Mouse (Mus musculus) neutrophil, adult 5-6 weeks (primary cell): ENCODE data around the gene Pipox. TPM values are rescaled to one million over a fixed set of nuclear protein-coding genes. Genes with fewer than 3 reads are reported as not detected.

Experiments
- ATAC-seq: fragments of 151-379, 151-347 bp; 2 replicates; pipeline ENCODE4 v1.8.0; 2017; ENCODE audit warnings: mild to moderate bottlenecking, moderate TSS enrichment; ENCODE audit not compliant: insufficient number of reproducible peaks, poor library complexity, low FRiP score, severe bottlenecking; ENCODE audit errors: extremely low read depth
- total RNA-seq: library from RNA; stranded (forward); fragments of 200-1000 nt; gene quantifications from 2 replicates; pipeline ENCODE4 v1.2.3, GENCODE M21; 2017

Gene Pipox
- total RNA-seq, 1 experiment from 2014 or later, result not detected

DNA sequence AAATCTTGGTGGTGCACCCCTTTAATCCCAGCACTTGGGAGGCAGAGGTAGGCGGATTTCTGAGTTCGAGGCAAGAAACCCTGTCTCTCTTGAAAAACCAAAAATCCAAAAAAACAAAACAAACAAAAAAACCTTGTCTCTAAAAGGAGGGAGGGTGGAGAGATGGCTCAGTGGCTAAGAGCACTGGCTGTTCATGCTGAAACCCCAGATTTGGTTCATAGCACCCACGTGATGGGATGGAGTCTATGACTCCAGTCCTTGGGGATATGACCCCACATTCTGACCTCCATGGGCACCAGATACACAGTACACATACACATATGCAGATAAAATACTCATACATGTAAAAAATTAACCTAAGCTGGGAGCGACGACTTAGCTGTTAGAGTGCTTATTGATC lies 5.0 kb downstream of the Pipox start:
- ATAC-seq, result no peak

- ATAC-seq, result peak; percentile 59
These were observed 6.4 kb downstream of the Pipox start for GRCm38 (mm10) chr11:77887373-77887960.

DNA sequence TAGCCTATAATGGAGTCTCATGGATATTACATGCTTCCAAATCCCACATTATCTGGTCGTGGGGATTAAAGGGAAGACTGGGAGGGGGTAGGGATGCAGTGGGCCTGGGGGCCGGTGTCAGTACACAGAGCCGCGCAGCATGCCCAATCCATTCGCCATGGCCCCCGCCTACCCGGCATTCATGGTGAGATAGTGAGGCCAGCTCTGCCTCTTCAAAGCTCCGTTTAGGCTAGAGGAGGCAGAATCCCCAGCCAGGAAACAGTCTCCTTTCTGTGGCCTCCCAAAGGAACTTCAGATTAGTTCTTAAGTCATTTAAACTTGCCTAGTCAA lies 8.7 kb downstream of the Pipox start:
- ATAC-seq, result no peak

DNA sequence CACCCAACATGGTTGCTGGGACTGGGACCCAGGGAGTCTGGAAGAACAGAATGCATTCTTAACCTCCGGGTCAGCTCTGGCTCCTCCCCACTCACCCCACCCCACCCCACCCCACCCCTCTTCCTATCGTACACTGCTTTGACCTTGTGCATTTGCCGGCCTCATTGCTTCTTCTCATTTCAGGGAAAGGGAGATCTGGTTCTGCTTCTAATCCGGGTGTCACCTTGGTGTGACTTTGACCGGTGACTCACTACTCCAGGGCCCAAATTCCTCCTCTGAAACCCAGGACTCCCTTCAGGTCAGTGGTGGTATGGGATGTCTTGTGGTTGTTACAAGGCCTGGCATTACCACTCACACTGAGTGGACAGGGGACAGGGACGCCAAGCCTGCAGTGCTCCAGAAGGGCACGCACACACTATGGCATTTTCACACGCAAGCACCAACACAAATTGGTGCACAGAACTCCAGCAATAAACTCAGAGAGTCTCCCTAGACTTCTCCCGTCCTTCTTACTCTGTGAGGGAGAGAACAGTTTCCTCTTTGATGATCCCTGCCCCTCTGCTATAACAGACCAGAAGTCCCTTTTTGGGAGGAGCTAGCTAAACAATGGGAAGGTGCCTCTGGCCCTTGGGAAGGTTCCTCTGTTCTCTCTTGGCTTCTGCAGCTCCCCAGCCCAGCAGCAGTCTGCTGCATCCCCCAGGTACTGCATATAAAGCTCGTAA lies 9.2 kb downstream of the Pipox start:
- ATAC-seq, result no peak

GRCm38 (mm10) chr11:77876760-77877148 lies 17.1 kb downstream of the Pipox start:
- no peak for ATAC-seq

DNA sequence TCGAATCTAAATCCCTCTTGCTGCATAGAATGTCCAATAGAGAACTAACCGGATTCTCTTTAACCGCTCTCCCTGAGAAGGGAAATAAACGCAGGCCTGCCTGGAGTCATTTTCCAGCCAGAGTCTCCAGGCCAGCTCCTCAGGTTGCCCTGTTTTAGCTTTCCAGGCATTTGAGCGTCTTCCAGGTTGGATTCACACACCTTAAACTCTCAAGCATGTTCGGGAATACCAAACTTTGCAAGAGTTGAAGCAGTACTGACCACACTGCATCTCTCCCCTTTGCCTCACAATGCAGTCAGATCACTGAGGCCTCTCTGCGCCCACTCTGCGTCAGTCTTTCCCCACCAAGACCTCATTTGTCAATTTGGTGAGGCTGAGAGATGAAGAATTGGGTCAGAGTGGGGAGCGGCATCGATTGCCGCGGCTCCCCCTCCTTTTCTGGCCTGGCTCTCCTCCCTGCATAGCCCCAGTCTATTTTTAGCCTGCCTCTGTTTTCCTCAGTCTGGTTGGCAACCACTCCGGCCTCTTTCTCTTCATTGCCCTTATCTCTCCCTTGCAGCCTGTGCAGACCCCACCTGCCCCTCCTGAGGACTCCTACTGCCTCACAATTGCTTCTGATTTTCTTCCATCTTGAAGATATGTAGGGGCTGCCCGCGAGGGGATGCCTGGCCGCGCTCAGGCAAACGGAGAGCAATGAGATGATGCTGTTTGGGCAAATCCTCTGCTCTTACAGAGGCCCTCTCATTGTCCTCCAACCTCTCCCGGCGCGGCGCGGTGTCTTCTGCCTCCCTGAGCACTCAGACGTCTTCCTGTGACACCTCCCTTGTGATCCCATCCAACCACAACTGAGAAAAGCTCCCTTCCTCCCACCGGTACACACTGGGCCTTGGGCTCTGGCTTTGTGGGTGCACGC lies 17.8 kb downstream of the Pipox start:
- ATAC-seq, result no peak

GRCm38 (mm10) chr11:77875269-77875668 lies 18.6 kb downstream of the Pipox start:
- ATAC-seq, result no peak

DNA sequence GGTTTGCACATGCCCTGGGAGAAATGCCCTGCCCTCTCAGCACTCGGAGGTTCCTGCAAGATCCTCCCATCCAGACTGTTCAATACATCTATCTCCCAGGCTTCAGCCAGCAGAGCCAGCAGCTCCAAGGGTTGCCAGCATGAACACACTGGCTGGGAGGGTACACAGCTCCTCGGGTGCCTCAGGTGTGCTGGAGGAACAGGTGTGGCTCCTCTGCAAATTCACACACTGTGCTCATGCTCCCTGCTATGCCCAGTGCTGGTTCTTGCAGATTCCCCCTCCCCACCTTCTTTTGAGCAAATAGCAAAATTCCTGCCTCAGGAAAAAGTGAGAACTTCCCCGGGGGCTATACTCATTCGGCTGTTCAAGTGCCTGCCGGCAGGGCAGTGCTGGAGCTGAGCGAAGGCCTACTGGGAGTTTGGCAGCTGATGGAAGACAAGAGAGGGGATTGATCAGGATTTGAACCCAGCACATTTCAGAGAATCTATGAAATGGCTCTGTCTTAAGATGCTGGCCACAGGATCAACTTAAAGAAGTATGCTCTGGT lies 19.1 kb downstream of the Pipox start:
- no peak for ATAC-seq

- ATAC-seq, result no peak
These were observed 20.8 kb downstream of the Pipox start for GRCm38 (mm10) chr11:77873116-77873515.

DNA sequence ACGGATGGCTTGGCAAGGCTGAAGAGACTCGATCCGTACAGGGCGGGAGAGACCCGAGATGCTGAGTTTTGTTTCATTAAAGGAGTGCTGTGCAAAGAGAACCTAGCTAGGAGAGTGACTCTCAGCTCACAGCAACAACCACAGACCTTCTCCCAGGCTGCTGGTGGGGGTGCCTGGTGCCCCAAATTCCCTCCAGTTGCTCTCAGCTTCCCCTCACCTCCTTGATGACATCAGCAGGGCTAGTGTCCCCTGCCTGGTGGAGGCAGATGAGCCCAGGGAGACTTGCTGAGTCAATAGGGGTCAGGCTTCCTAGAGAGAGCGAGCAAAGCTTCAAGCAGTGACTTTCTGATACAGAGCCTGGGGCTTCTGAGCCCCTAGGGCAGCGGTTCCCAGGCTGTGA lies 21.2 kb downstream of the Pipox start:
- ATAC-seq, result no peak

GRCm38 (mm10) chr11:77872236-77872635 lies 21.7 kb downstream of the Pipox start:
- ATAC-seq, result no peak

DNA sequence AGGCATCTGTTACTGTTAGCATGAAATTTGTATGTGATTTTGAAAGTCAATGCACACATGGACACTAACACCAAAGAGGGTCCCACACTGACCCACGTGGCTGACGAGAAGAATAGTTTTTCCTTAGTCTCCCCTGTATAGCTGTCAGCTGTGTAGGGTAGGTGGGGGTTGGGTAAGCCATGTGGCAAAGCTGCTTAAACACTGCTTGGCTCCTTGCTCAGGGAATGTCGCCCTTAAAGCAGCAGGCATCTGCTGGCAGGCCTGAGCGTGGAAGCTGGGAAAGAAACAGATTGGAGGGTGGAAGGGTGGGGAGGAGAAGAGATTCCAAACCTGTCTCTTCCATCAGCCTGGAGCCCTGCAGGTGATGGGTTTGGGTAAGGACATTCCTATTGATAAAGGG lies 22.5 kb downstream of the Pipox start:
- no peak for ATAC-seq

DNA sequence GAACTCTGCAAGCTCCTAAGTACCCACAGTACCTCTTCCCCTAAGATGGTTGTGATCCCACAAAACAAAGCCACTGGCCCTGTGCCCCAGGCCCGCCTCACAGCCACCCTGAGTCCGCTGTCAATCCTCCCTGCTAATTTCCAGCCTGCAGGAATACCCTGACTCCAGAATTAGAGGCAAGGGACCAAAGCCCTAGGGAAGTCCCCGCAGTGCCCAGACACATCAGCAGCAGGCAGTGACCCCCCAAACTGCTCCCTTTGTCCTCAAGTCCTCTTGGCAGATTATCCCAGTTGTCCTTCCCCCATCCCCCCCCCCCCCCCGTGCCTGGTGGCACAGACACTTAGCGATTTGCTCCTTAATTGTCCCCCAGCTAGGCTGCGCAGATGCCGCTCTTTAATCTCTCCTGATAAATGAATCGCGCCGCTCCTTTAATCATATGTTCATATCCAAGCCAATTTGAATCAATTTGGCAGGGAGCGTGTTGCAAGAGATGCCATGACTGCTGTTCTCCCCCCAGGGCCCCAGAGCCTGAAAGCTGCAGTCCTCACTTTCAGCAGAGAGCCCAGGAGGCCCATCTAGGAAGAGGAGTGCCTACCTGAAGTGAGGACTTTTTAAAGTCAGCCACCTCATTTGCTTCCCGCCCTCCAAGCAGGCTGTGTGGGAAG lies 26.3 kb downstream of the Pipox start:
- ATAC-seq, result no peak

DNA sequence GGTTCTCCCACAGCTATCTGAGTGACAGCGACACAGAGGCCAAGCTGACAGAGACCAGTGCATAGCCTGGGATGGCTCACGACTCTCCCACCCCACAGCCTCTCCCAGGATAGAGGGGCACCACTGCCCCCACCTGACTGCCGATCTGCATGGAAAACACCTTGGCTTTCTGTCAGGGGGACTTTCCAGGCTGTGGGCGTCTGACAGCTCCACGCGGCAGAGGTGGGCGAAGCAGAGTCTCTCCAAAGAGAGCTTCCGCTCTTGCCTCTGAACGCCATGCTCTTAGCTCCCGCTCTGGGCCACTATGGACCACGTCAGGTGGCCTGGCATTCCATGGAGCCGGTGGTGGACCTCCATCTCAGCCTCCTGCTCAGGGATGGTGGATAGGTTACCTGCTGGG lies 29.1 kb downstream of the Pipox start:
- no peak for ATAC-seq

GRCm38 (mm10) chr11:77862887-77863286 lies 31.0 kb downstream of the Pipox start:
- no peak for ATAC-seq

DNA sequence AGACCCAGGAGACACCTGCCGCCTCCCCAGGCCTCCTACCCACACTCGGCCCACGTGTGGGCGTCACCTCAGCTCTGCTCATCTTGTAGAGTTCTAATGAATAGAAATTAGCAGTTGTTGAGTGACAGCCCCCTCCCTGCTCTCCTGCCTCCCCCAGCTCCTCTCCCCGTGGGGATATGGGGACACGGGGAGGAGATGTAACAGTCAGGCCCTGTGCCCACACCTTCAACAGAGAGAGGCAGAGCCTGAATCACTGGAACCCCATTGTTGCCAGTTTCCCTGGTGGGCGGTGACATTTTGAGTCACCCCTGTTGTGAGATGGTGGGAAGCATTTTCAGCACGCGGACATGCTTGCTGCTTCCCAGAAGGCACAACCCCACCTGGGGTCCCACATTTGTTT lies 32.9 kb downstream of the Pipox start:
- no peak for ATAC-seq

GRCm38 (mm10) chr11:77858589-77858988 lies 35.3 kb downstream of the Pipox start:
- no peak for ATAC-seq

GRCm38 (mm10) chr11:77857089-77857488 lies 36.8 kb downstream of the Pipox start:
- no peak for ATAC-seq

DNA sequence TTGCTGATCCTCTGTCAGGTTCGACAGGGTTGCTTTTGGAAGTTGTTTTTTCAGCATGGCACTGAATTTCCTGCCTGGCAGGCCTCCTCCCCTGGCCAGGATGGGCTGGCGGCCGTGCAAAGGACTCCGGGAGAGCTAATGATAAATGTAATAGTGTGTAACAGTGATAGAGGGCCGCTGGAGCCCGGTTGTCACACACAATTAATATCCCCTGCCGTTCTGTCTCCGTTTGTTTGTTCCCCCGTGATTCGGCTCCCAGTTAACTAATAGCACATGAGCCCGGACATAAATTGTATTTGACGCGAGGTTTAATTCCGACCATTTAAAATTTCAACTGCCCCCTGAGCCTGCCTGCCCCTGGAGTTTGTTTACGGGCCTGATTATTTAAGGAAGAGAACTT lies 38.5 kb downstream of the Pipox start:
- no peak for ATAC-seq
